Mouse (Mus musculus) forebrain, embryonic 12.5 days (tissue): Measurements from ENCODE around the gene Hmg20b. TPM values are rescaled to one million over a fixed set of nuclear protein-coding genes. Genes with fewer than 3 reads are reported as not detected.

ENCODE experiments used
- ATAC-seq: fragments of 200-750 bp; cut with Nextera tagmentation; 2 replicates; pipeline ENCODE4 v1.8.0; 2017; ENCODE audit warnings: moderate TSS enrichment; ENCODE audit not compliant: low FRiP score
- H3K27ac ChIP-seq: fragments of 300-500 bp; sonication (generic); 2 replicates; pipeline ENCODE4 v1.5.1; 2016; ENCODE audit warnings: mild to moderate bottlenecking
- H3K27me3 ChIP-seq: fragments of 300-500 bp; sonication (generic); 2 replicates; pipeline ENCODE4 v1.6.1; 2016; ENCODE audit warnings: mild to moderate bottlenecking
- H3K36me3 ChIP-seq: fragments of 300-500 bp; sonication (generic); replicated peaks from 2 replicates; pipeline ENCODE4 v1.6.1; 2016; ENCODE audit warnings: mild to moderate bottlenecking
- H3K4me1 ChIP-seq: fragments of 300-500 bp; sonication (generic); 2 replicates; pipeline ENCODE4 v1.6.1; 2016
- H3K4me2 ChIP-seq: fragments of 300-500 bp; sonication (generic); 2 replicates; pipeline ENCODE4 v1.6.1; 2016; ENCODE audit warnings: mild to moderate bottlenecking, moderate library complexity
- H3K4me3 ChIP-seq: fragments of 300-500 bp; sonication (generic); replicated peaks from 2 replicates; pipeline ENCODE4 v1.5.1; 2016; ENCODE audit warnings: mild to moderate bottlenecking
- H3K9ac ChIP-seq: fragments of 300-500 bp; sonication (generic); 2 replicates; pipeline ENCODE4 v1.6.1; 2016; ENCODE audit warnings: mild to moderate bottlenecking
- H3K9me3 ChIP-seq: fragments of 300-500 bp; sonication (generic); 2 replicates; pipeline ENCODE4 v1.6.1; 2016
- WGBS: fragments of 180-500 bp; shearing (Covaris S2); methylation state at CpG from one replicate; pipeline ENCODE4 v1.1.7; 2016; 5-methylcytosine and 5-hydroxymethylcytosine counted together
- polyA plus RNA-seq: library from polyadenylated mRNA; unstranded; fragments of >200 nt; fragmentation: Nextera tagmentation; extraction: Ambion mirVana; gene quantifications from 2 replicates; pipeline ENCODE4 v1.2.1, GENCODE M21; 2016

Gene Hmg20b
- polyA plus RNA-seq, 1 experiment from 2014 or later: 97.1 TPM

DNA sequence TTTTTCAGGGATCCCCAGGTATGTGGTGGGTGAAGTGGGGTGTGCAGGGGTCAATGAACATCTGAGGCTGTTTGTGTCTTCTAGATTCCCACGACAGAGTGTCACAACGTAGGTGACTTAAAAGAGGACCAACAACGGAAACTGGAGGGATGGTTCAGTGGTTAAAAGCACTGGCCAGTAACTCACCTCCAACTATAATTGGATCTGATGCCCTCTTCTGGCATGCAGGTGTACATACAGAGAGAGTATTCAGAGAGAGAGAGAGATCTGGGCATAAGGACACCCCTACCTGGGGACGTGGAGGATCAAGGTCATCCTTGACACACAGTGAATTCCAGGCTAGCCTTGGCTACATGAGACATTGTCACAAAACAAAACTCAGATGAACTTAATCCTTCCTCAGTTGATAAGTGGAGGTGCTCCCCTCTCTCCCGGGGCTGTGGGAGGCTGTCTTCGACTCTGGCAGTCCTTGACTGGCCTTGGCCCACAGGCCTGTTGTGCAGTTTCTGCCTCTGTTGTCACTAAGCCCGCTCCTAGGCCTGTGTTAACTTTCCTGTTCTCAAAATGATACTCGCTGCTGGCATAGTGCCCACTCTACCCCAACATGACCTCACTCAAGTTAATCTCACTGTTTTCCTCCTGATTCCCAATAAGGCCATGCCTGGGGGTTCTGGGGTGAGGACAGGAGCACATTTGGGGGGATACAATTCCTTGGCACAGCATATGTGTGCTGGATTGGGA lies 5.7 kb downstream of the Hmg20b start:
- Histone ChIP-seq H3K27me3 (peaks cover 85% of the 10 kb centered on the region), H3K9ac (no peak overlapping the region), H3K4me3 (no peak overlapping the region), H3K4me1 (peaks cover 35% of the 10 kb centered on the region), H3K9me3 (no peaks in the 10 kb centered on the region), H3K27ac (no peak overlapping the region), H3K4me2 (no peak overlapping the region), H3K36me3 (peaks cover 26% of the 10 kb centered on the region)
- no peak for ATAC-seq
- WGBS: 57% methylated on average over 8 of the region's 8 CpGs

DNA sequence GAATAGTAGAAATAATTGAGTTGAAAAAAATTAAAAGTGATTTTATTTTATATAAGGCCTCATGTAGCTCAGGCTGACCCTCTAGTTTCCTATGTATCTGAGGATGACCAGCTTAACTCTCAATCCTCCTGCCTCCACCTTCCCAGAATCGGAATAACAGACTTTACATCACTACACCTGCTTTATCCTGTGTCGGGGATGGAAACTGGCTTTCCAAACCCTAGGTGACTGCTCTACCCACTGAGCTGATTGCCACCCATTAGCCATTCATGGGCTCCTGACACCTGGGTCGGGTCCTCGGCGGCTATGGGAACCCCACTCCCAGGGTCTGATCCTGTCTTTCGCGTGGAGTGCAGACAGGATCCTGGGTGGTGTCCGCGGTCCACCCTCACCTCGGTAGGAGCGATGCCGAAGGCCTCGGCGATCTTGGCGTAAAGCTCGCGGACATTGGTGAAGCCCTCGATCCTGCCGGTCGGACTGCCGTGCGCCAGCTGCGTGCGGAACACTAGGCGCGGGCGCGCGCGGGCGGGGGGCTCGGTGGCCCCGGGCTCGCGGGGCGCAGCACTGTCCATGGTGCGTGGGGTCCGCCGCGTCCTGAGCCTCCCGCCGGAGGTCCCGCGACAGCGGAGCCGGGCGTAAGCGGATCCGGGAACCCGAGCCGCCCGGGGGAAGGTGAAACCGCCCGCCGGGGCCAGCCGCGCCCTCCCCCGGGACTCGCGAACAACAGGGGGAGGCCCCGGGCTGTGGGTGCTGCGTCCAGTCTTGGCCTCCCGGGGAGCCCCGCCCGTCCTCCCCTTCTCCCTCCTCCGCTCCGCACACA lies 7.4 kb downstream of the Hmg20b start, which contains the start of gene Gipc3:
Gene Gipc3 (minus strand): TSS at position 581 of the 820 bp plus-strand sequence.
- Histone ChIP-seq H3K4me3 (peak within 1 kb of the TSS; percentile 43), H3K9ac (peak within 1 kb of the TSS; percentile 54), H3K36me3 (peaks cover 18% of the 10 kb centered on the region), H3K27me3 (peaks cover 84% of the 10 kb centered on the region), H3K9me3 (no peaks in the 10 kb centered on the region), H3K4me1 (peaks cover 26% of the 10 kb centered on the region), H3K27ac (no peak within 1 kb of the TSS), H3K4me2 (peak within 1 kb of the TSS; percentile 65)
- WGBS: 5% methylated on average over 64 of the region's 67 CpGs
- no peak for ATAC-seq

DNA sequence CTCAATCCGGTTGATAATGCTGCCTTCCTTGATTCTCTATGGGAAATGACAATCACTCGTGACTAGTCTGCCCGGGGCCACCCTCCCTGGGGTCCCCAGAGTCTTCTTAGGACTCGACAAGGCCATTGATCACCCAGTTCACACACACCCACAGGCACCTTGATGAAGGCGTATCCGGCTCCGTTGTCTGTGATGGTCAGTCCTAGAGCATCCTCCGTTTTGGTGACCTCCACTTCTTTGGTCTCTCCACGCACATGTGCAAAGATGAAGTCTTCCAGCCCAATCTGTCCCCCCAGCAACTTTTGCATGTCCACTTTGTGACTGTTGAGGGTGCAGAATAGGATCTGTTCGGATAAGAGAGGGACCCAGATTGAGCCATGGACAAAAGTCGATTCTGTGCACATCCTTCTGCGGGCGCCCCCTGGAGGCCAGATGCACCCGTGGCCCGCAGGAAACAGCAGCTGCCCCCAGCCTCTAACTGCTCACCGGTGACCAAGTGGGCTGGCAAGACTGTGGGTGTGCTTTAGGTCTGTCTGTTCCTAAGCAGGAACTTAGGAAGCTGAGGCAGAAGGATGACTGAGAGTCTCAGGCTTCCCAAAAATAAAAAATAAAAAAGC lies 8.8 kb downstream of the Hmg20b start:
- Histone ChIP-seq H3K9ac (no peak overlapping the region), H3K27ac (no peak overlapping the region), H3K9me3 (no peaks in the 10 kb centered on the region), H3K27me3 (peaks cover 78% of the 10 kb centered on the region), H3K4me3 (no peak overlapping the region), H3K4me1 (peaks cover 13% of the 10 kb centered on the region), H3K36me3 (peaks cover 11% of the 10 kb centered on the region), H3K4me2 (no peak overlapping the region)
- no peak for ATAC-seq
- 35% methylated on average over 16 of the region's 16 CpGs for WGBS

DNA sequence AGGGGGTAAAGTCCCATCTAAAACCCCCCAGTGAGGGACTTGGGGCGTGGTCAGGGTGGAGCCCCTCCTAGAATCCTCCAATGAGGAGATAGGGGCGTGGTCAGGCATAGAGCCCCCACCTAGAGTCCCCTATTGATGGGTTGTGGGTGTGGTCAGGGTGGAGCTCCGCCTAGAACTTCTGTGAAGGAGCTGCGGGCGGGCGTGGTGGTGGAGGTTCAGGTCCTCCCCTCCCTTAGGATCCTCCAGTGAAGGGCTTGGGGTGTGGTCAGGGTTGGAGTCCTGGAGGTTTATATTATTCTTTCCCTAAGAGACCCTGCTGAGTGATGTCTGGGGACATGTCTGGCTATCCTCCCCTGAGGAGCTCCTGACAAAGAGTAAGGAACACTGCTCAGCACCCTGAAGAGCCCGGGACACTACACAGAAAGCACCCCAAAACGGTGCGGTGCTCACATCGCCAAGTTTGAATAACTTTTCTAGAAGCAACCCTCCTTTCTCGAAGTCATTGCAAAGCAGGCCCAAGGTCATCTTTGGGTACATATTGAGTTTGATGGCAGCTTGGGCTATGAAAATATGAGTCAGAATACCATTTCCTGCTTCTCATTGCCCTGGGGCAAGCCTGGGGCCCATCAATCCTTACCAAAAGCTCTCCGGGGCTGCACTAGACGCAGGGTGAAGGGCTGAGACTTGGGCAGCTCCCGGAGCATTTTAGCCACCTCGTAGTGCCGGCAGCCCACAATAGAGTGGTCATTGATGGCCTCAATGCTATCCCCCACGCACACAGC lies 9.5 kb downstream of the Hmg20b start:
- 37% methylated on average over 17 of the region's 17 CpGs for WGBS

DNA sequence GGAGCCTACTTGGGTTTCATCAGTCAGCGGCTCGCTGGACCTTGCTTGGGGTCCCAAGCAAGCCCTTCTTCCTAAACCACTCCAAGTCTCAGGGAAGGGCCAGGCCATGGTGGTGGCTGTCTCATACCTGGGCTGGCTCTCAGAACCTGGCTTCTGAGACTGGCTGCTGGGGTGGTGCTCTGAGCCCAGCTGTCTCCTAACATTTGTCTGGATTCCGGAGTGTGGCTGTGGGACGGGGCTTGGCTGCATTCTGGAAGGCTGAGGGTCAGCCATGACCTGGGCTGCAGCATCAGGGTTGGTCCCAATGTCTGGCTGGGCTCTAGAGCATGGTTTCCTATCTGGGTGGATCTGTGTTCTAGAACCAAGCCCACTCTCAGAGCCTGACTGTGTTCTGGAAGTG lies 13.7 kb downstream of the Hmg20b start:
- peaks cover 60% of the 10 kb centered on the region for H3K27me3 ChIP-seq
- no peaks in the 10 kb centered on the region for H3K36me3 ChIP-seq
- peaks cover 3% of the 10 kb centered on the region for H3K4me1 ChIP-seq
- no peak overlapping the region for H3K4me2 ChIP-seq
- H3K27ac ChIP-seq: no peak overlapping the region
- no peaks in the 10 kb centered on the region for H3K9me3 ChIP-seq
- H3K4me3 ChIP-seq: no peak overlapping the region
- no peak for ATAC-seq
- 94% methylated on average over 4 of the region's 4 CpGs for WGBS
- H3K9ac ChIP-seq: no peak overlapping the region

More for the DNA sequence above, 9.5 kb downstream of the Hmg20b start:
- peaks cover 8% of the 10 kb centered on the region for H3K4me1 ChIP-seq
- no peak overlapping the region for H3K4me3 ChIP-seq
- no peak overlapping the region for H3K27ac ChIP-seq
- peaks cover 71% of the 10 kb centered on the region for H3K27me3 ChIP-seq
- ATAC-seq: no peak
- H3K9me3 ChIP-seq: no peaks in the 10 kb centered on the region
- no peak overlapping the region for H3K4me2 ChIP-seq
- peaks cover 7% of the 10 kb centered on the region for H3K36me3 ChIP-seq
- H3K9ac ChIP-seq: no peak overlapping the region

DNA sequence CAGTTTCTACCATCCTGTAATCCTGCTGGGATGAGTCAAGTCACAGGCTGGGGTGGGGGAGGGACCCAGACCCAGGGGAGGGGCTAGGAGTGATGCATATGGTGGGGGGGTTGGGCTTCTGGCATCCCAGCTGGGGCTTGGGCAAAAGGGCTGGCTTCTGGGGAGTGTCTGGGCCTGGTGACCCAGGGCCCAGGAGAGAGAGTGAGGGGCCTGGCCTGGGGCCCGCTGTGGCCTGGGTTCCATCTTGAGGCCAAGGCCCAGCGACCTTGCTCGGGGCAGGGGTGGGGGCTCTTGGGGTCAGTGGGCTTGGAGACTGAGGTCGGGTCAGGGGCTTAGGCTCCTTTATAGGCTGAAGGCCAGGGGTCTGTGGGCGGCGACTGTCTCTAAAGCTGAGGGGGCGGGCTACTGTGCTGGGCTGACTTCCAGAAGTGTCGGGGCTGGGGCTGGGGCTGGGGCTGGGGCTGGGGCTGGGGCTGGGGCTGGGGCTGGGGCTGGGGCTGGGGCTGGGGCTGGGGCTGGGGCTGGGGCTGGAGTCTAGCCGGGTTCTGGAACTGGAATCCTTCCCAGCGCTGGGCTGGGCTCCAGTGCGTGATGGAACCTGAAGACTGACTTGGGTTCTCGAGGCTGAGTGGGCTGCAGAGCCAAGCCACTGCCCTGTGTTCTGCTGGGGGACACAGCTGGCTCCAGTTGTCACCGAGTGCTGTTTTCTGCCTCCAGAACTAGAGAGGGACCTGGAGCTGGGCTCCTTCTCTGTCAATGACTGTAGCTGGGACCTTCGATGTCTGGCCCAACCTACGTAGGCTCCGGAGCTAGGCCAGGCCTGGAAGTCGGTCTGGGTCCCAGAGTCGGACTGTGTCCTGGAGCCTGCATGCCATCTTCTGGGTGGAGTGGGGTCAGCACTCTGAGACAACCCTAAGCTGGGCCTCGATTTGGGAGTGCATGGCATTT lies 14.6 kb downstream of the Hmg20b start:
- ATAC-seq: no peak
- no peak overlapping the region for H3K27ac ChIP-seq
- H3K4me2 ChIP-seq: no peak overlapping the region
- peaks cover 52% of the 10 kb centered on the region for H3K27me3 ChIP-seq
- no peak overlapping the region for H3K9ac ChIP-seq
- peaks cover 3% of the 10 kb centered on the region for H3K4me1 ChIP-seq
- WGBS: 48% methylated on average over 17 of the region's 19 CpGs
- H3K4me3 ChIP-seq: no peak overlapping the region
- no peaks in the 10 kb centered on the region for H3K9me3 ChIP-seq
- H3K36me3 ChIP-seq: no peaks in the 10 kb centered on the region

DNA sequence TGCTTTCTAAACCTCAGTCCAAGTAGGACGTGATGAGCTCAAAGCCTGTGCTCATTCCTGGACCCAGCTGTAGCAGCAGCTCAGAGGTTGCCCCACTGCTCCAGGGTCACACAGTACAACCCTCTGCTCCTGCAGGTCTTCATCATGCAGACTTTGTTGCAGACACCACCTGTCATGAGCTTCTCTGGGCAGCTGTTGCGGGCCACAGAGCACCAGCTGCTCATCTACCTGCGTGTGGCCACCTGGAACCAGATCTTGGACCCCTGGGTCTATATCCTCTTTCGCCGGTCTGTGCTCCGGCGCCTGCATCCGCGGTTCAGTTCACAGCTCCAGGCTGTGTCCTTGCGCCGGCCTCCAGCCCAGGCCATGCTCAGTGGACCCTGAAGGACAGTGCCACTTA lies 16.0 kb downstream of the Hmg20b start:
- H3K4me3 ChIP-seq: no peak overlapping the region
- peaks cover 45% of the 10 kb centered on the region for H3K27me3 ChIP-seq
- no peaks in the 10 kb centered on the region for H3K9me3 ChIP-seq
- no peak overlapping the region for H3K27ac ChIP-seq
- peaks cover 3% of the 10 kb centered on the region for H3K4me1 ChIP-seq
- no peak for ATAC-seq
- H3K36me3 ChIP-seq: no peaks in the 10 kb centered on the region
- H3K4me2 ChIP-seq: no peak overlapping the region
- WGBS: 61% methylated on average over 11 of the region's 11 CpGs
- H3K9ac ChIP-seq: no peak overlapping the region

DNA sequence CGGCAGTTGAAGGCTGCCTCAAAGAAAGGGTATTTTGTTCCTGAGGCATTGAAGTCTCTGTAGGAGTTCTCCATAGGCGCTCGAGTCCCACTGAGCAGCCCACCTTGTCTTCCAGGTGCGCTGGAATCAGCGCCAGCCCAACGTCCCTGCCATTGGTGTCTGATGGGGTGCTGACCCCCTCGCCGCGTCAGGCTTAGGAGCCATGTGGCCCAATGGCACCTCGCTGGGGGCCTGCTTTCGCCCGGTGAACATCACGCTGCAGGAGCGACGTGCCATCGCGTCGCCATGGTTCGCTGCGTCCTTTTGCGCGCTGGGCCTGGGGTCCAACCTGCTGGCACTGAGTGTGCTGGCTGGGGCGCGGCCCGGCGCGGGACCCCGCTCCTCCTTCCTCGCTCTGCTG lies 18.0 kb downstream of the Hmg20b start:
- Histone ChIP-seq H3K4me1 (peaks cover 3% of the 10 kb centered on the region), H3K4me2 (peak overlapping the region; percentile 17; the same call in 1 of the 2 replicates)

DNA sequence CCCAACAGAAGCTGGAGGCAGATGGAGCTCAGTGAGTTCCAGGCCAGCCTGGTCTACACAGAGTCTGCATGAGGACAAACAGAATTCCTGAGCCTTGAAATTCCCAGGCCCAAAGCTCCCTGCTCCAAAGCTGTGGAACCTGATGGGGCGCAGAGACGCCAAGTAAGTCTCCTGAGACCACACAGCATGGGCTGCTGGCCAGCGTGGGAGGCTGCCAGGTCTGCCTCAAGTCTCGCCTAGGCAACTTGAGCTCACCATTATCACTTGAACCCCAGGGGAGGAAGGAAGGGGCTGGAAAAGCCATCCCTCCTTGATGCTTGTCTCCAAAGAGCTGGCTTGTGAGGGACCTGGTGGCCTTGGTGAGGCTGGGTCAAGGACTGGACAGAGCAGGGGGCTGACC lies 20.3 kb downstream of the Hmg20b start:
- H3K27me3 ChIP-seq: peaks cover 31% of the 10 kb centered on the region
- H3K27ac ChIP-seq: no peak overlapping the region
- WGBS: 75% methylated on average over 4 of the region's 4 CpGs
- H3K36me3 ChIP-seq: peaks cover 27% of the 10 kb centered on the region
- H3K9ac ChIP-seq: no peak overlapping the region
- H3K4me2 ChIP-seq: no peak overlapping the region
- ATAC-seq: no peak
- no peaks in the 10 kb centered on the region for H3K9me3 ChIP-seq
- H3K4me1 ChIP-seq: peaks cover 3% of the 10 kb centered on the region; the same call in 1 of the 2 replicates
- H3K4me3 ChIP-seq: no peak overlapping the region

More for the DNA sequence above, 18.0 kb downstream of the Hmg20b start:
- no peak overlapping the region for H3K4me3 ChIP-seq
- 18% methylated on average over 29 of the region's 29 CpGs for WGBS
- H3K9ac ChIP-seq: no peak overlapping the region
- H3K27ac ChIP-seq: no peak overlapping the region
- ATAC-seq: no peak
- peaks cover 31% of the 10 kb centered on the region for H3K27me3 ChIP-seq
- no peaks in the 10 kb centered on the region for H3K9me3 ChIP-seq
- peaks cover 4% of the 10 kb centered on the region for H3K36me3 ChIP-seq

DNA sequence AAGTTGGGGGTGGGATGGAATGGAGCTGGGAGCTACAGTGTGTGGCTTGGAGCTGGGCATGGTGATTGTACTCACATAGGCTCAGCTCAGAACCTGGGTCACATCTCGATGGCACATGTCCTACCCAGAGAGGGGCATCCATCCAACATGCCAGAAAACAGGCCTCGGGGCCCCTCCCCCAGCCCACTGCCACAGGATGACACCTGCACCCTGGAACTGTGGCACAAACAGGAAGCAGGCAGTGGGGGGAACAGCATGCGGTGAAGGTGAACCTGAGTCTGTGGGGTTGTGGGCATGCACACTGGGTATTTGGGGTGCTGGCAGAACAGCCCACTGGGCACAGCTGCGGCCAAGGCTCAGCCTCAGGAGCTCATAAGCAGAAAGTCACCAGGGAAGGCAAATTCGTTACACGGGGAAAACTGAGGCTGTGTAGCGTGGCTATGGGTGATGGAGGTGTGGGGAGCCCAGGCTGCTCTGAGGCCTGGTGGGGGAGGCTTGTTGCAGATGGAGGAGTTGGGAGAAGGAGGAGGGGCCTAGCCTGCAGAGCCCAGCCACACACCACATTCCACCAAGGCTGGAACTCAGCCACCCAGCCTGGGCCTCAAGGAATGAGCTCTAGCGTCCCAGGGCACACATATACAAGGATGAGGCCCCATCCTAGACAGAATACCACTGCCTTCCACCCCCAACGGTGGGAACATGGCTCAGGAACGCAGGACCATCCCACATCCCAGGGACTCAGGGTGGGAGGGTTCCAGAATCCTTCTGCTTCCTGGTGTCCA lies 20.9 kb downstream of the Hmg20b start:
- H3K9ac ChIP-seq: peak overlapping the region; percentile 21; the same call in 1 of the 2 replicates
- H3K9me3 ChIP-seq: no peaks in the 10 kb centered on the region
- H3K4me1 ChIP-seq: peaks cover 3% of the 10 kb centered on the region; the same call in 1 of the 2 replicates
- WGBS: 80% methylated on average over 10 of the region's 10 CpGs
- H3K27ac ChIP-seq: no peak overlapping the region
- ATAC-seq: no peak
- H3K27me3 ChIP-seq: peaks cover 25% of the 10 kb centered on the region
- H3K4me3 ChIP-seq: no peak overlapping the region
- no peak overlapping the region for H3K4me2 ChIP-seq
- H3K36me3 ChIP-seq: peaks cover 33% of the 10 kb centered on the region
